Mouse (Mus musculus): ENCODE measurements around the gene Neto2. TPM values are rescaled to one million over a fixed set of nuclear protein-coding genes. Genes with fewer than 3 reads are reported as not detected.
"Not testable (repeated sequence)": the region's sequence is repeated elsewhere in the genome, so short reads cannot be mapped to it uniquely, and the experiment has no call there.

The Neto2 gene
- polyA plus RNA-seq, 1 experiment, result 37.8 TPM

GRCm38 (mm10) chr8:85665146-85665545 is 35.6 kb downstream of the Neto2 start:
- DNase-seq, result peak in 1 of 2 experiments; percentile 18
- TF ChIP-seq POLR2A (IDR thresholded peaks at IDR 0.05; ENCODE audit: borderline replicate concordance, insufficient read depth, low read length) (no peak), CTCF (IDR thresholded peaks at IDR 0.05; ENCODE audit: borderline replicate concordance, insufficient read depth, low read depth, low read length) (no peak)
- H3K4me3 ChIP-seq (replicated peaks; ENCODE audit: insufficient read depth, low read depth, low read length), result no peak overlapping the region
- no peak overlapping the region for H3K27ac ChIP-seq (ENCODE audit: insufficient read depth, low read length)
- no peaks in the 10 kb centered on the region for H3K27me3 ChIP-seq (ENCODE audit: control insufficient read depth, insufficient read depth, low read length)
- H3K4me1 ChIP-seq (ENCODE audit: control insufficient read depth, insufficient read depth, low read length), result no peaks in the 10 kb centered on the region

DNA sequence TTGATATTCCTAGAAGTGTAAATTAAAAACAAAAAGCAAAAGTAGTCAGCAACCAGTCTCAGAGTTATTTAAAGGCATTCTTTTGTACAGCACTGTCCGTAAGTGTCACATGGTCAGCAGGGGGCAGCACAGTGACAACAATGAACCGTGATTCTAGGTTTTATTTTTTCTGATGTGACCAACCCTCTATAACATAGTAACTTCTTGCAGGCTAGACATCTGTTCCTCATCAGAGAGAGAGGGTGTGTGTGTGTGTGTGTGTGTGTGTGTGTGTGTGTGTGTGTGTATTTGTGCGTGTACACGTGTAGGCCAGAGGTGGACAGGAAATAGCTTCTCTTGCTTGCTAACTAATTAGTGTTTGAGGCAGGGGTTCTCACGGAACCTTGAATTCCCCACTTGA is 38.7 kb downstream of the Neto2 start:
- peak; percentile 57; the same call in 1 of the 2 replicates for TF ChIP-seq CTCF (IDR thresholded peaks at IDR 0.05; ENCODE audit: borderline replicate concordance, insufficient read depth, low read depth, low read length)
- no peak for TF ChIP-seq POLR2A (IDR thresholded peaks at IDR 0.05; ENCODE audit: borderline replicate concordance, insufficient read depth, low read length)
- WGBS, result 51% methylated on average over 5 of the region's 5 CpGs
- DNase-seq, result peak; percentile 55 to 61

DNA sequence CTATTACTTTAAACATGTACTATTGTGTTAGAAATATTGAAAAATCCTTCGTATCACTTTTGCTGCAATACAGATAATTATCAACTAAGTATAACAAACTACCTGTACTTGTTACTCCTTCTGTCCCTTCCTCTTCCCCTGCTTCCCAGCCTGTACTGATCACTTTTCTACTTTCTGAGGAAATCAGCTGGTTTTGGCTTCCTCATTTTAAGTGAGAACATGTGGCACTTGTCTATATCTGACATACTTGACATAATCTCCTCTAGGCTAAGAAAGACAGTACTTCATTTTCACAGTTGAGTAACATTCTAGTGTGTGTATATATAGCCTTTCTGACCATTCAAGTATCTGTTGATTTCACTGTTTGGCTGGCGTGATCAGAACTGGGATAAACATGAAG is 49.5 kb downstream of the Neto2 start:
- no peak overlapping the region for H3K4me3 ChIP-seq (replicated peaks; ENCODE audit: insufficient read depth, low read depth, low read length)
- no peaks in the 10 kb centered on the region for H3K27me3 ChIP-seq (ENCODE audit: control insufficient read depth, insufficient read depth, low read length)
- WGBS, result 97% methylated on average over 2 of the region's 2 CpGs
- DNase-seq, result no peak
- H3K4me1 ChIP-seq (ENCODE audit: control insufficient read depth, insufficient read depth, low read length), result no peaks in the 10 kb centered on the region
- TF ChIP-seq POLR2A (IDR thresholded peaks at IDR 0.05; ENCODE audit: borderline replicate concordance, insufficient read depth, low read length), result no peak
- no peak for TF ChIP-seq CTCF (IDR thresholded peaks at IDR 0.05; ENCODE audit: borderline replicate concordance, insufficient read depth, low read depth, low read length)
- H3K27ac ChIP-seq (ENCODE audit: insufficient read depth, low read length), result no peak overlapping the region

More for the DNA sequence above, 38.7 kb downstream of the Neto2 start:
- Histone ChIP-seq H3K4me1 (ENCODE audit: control insufficient read depth, insufficient read depth, low read length) (no peaks in the 10 kb centered on the region), H3K27me3 (ENCODE audit: control insufficient read depth, insufficient read depth, low read length) (no peaks in the 10 kb centered on the region), H3K4me3 (replicated peaks; ENCODE audit: insufficient read depth, low read depth, low read length) (no peak overlapping the region), H3K27ac (ENCODE audit: insufficient read depth, low read length) (no peak overlapping the region)

DNA sequence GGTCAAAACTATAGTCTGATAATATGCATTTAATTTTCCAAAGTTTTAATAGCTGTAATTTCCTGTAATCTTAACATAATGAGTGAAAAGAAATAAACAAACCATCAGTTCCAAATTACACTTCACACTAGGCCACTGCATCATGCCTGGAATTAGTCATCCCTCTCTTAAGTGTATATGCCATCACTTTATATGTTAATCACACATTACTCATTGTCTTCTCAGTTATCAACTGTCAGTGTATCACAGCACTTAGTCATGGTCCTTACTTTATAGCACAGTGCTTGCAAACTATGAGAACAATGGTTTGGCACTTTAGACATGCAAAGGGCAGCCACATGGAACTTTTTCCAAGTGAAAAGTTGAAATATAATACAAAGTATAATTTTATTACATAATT is 52.2 kb downstream of the Neto2 start:
- TF ChIP-seq CTCF (IDR thresholded peaks at IDR 0.05; ENCODE audit: borderline replicate concordance, insufficient read depth, low read depth, low read length) (no peak), POLR2A (IDR thresholded peaks at IDR 0.05; ENCODE audit: borderline replicate concordance, insufficient read depth, low read length) (no peak)
- no peak for DNase-seq
- H3K27me3 ChIP-seq (ENCODE audit: control insufficient read depth, insufficient read depth, low read length), result no peaks in the 10 kb centered on the region
- H3K4me1 ChIP-seq (ENCODE audit: control insufficient read depth, insufficient read depth, low read length), result no peaks in the 10 kb centered on the region
- no peak overlapping the region for H3K27ac ChIP-seq (ENCODE audit: insufficient read depth, low read length)
- H3K4me3 ChIP-seq (replicated peaks; ENCODE audit: insufficient read depth, low read depth, low read length), result no peak overlapping the region

- Histone ChIP-seq H3K27me3 (ENCODE audit: control insufficient read depth, insufficient read depth, low read length) (no peaks in the 10 kb centered on the region), H3K4me3 (replicated peaks; ENCODE audit: insufficient read depth, low read depth, low read length) (no peak overlapping the region), H3K4me1 (ENCODE audit: control insufficient read depth, insufficient read depth, low read length) (no peaks in the 10 kb centered on the region), H3K27ac (ENCODE audit: insufficient read depth, low read length) (no peak overlapping the region)
- no peak for TF ChIP-seq POLR2A (IDR thresholded peaks at IDR 0.05; ENCODE audit: borderline replicate concordance, insufficient read depth, low read length)
- no peak for TF ChIP-seq CTCF (IDR thresholded peaks at IDR 0.05; ENCODE audit: borderline replicate concordance, insufficient read depth, low read depth, low read length)
- WGBS, result 88% methylated on average over 4 of the region's 4 CpGs
- DNase-seq, result no peak
Measured at GRCm38 (mm10) chr8:85644921-85645665, 55.6 kb downstream of the Neto2 start.

DNA sequence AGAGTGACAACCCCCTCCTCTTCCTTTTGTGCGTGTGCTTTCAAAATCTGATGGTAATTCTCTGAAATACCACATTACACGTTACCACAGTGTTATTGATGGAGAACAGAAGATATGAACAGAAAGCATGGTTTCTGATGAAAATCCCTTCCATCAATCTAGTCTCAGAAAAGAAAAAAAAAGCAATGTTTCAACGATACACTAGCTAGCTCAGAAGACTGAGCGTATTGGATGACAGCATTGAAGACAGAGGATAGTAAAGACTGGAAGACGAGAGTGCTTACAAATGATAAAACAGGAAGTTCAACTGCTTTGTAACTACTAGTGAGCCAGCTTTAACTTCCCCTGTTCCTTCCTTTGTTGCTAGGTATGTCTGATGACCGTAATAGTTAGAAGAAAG is 76.3 kb downstream of the Neto2 start:
- TF ChIP-seq CTCF (IDR thresholded peaks at IDR 0.05; ENCODE audit: borderline replicate concordance, insufficient read depth, low read depth, low read length) (no peak), POLR2A (IDR thresholded peaks at IDR 0.05; ENCODE audit: borderline replicate concordance, insufficient read depth, low read length) (no peak)
- H3K27me3 ChIP-seq (ENCODE audit: control insufficient read depth, insufficient read depth, low read length), result no peaks in the 10 kb centered on the region
- DNase-seq, result no peak
- no peaks in the 10 kb centered on the region for H3K4me1 ChIP-seq (ENCODE audit: control insufficient read depth, insufficient read depth, low read length)
- WGBS, result 96% methylated on average over 6 of the region's 6 CpGs
- H3K4me3 ChIP-seq (replicated peaks; ENCODE audit: insufficient read depth, low read depth, low read length), result no peak overlapping the region
- H3K27ac ChIP-seq (ENCODE audit: insufficient read depth, low read length), result no peak overlapping the region

DNA sequence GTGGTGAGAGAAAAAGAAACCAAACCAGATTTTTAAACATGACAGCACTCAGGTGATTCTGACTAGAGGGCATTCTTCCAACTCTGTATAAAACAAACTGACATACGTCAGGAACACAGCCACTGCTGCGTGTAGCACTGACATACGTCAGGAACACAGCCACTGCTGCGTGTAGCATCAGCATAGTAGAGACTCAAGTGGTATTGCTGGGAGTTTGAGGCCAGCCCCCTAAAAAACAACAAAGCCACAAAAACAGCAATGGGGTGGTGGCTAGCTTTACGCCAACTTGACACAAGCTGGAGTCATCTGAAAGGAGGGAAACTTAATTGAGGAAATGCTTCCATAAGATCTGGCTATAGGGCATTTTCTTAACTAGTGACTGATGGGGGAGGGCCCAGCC is 77.5 kb downstream of the Neto2 start:
- H3K27me3 ChIP-seq (ENCODE audit: control insufficient read depth, insufficient read depth, low read length), result no peaks in the 10 kb centered on the region
- no peak for TF ChIP-seq CTCF (IDR thresholded peaks at IDR 0.05; ENCODE audit: borderline replicate concordance, insufficient read depth, low read depth, low read length)
- TF ChIP-seq POLR2A (IDR thresholded peaks at IDR 0.05; ENCODE audit: borderline replicate concordance, insufficient read depth, low read length), result no peak
- H3K4me1 ChIP-seq (ENCODE audit: control insufficient read depth, insufficient read depth, low read length), result no peaks in the 10 kb centered on the region
- H3K27ac ChIP-seq (ENCODE audit: insufficient read depth, low read length), result no peak overlapping the region
- DNase-seq, result no peak
- 73% methylated on average over 5 of the region's 5 CpGs for WGBS
- H3K4me3 ChIP-seq (replicated peaks; ENCODE audit: insufficient read depth, low read depth, low read length), result no peak overlapping the region

DNA sequence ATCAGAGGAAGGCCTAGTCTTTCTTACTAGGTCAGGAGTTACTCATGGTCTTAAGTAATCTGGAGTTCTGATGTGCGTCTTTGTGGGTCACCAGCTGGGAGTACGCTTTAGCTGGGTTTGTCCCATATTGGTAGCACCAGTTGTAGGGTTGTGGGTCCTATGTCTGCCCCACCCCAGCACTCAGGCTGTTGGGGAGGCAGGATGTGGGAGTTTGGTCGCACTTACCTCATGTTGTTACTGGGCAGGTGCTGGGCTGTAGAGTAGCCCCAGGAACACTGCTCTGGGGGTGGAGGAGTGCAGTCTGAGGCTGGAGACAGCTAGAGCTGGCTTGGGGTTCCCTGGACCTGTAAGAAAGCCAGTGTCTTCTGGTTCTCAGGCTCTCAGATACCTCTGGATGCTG is 81.9 kb downstream of the Neto2 start:
- Histone ChIP-seq H3K4me1 (ENCODE audit: control insufficient read depth, insufficient read depth, low read length) (no peaks in the 10 kb centered on the region), H3K4me3 (replicated peaks; ENCODE audit: insufficient read depth, low read depth, low read length) (no peak overlapping the region), H3K27me3 (ENCODE audit: control insufficient read depth, insufficient read depth, low read length) (no peaks in the 10 kb centered on the region), H3K27ac (ENCODE audit: insufficient read depth, low read length) (no peak overlapping the region)
- TF ChIP-seq POLR2A (IDR thresholded peaks at IDR 0.05; ENCODE audit: borderline replicate concordance, insufficient read depth, low read length), result no peak
- TF ChIP-seq CTCF (IDR thresholded peaks at IDR 0.05; ENCODE audit: borderline replicate concordance, insufficient read depth, low read depth, low read length), result no peak
- WGBS, result 90% methylated on average over 3 of the region's 3 CpGs
- DNase-seq, result no peak

DNA sequence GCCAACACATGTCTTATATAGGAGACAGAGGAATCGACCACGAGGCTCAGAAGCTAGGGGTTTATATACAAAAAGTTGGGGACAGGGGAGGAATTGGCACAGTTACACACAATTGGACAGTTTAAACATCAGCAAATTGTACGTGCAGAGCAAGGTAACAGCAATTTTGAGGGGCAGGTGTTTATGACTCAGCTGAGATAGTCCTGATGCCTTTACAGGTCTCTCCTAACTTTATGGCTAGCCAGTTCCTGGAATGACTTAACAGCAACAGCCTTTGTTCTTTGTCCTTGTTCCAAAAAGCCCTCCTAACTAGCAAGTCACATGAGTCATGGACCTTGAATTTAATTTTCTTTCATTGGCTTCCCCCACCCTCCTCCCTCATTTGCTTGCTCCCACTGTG is 83.6 kb downstream of the Neto2 start:
- not testable (repeated sequence) for H3K27me3 ChIP-seq (ENCODE audit: control insufficient read depth, insufficient read depth, low read length); H3K4me3 ChIP-seq (replicated peaks; ENCODE audit: insufficient read depth, low read depth, low read length); H3K27ac ChIP-seq (ENCODE audit: insufficient read depth, low read length); DNase-seq; H3K4me1 ChIP-seq (ENCODE audit: control insufficient read depth, insufficient read depth, low read length)
- 94% methylated on average over 3 of the region's 3 CpGs for WGBS

All from cerebellum, adult 2 months (tissue).